Comparison of ENCODE assay signal across 8 mouse cellular contexts in genomic region chr3:58636406-58637295, GRCm38 (mm10). TPM values are rescaled to one million over a fixed set of nuclear protein-coding genes. Genes with fewer than 3 reads are reported as not detected.
DNase-seq lines count a peak whose midpoint lies in the region; ATAC-seq and TF ChIP-seq lines count a peak whose summit lies in the region.

Gene Erich6 (minus strand): TSS chr3:58637207.

- no peaks in the 10 kb centered on the region for H3K4me1 ChIP-seq in CH12.LX (ENCODE audit: control insufficient read depth in 1 of 2, insufficient read depth in 2 of 2)
- no peaks in the 10 kb centered on the region; the same call in 1 of the 2 replicates for H3K4me1 ChIP-seq in embryonic facial prominence, embryonic 14.5 days (ENCODE audit: control insufficient read depth, insufficient read depth, low read length)

- peak within 1 kb of the TSS; percentile 90 for H3K4me2 ChIP-seq in CH12.LX (ENCODE audit: insufficient read depth, low read depth, poor library complexity, severe bottlenecking)
- H3K4me2 ChIP-seq in embryonic facial prominence, embryonic 14.5 days (ENCODE audit: low read depth, low read length) = peak within 1 kb of the TSS; percentile 96

- peak; percentile 11 for DNase-seq in CH12.LX (ENCODE audit: extremely low read depth)
- peak; percentile 50 for DNase-seq in adrenal gland, postnatal 25 days
- DNase-seq in embryonic facial prominence, embryonic 14.5 days (ENCODE audit: low spot score) = peak; percentile 73
- peak; percentile 11 to 21 for DNase-seq in heart, postnatal 14 days
- DNase-seq in layer of hippocampus, postnatal 25 days (ENCODE audit: extremely low spot score in 1 of 2, low spot score in 1 of 2) = peak; percentile 3 to 11
- peak; percentile 25 for DNase-seq in lung, postnatal 10 days
- peak; percentile 13 for DNase-seq in ovary, postnatal 14 days (ENCODE audit: low spot score)

- H3K4me3 ChIP-seq in CH12.LX (replicated peaks in 1 of 3; ENCODE audit: low read depth in 2 of 3, low read length in 2 of 3, poor library complexity in 1 of 3) = peak within 1 kb of the TSS; percentile 45 to 61 (median 49)
- H3K4me3 ChIP-seq in embryonic facial prominence, embryonic 14.5 days (ENCODE audit: low read depth, low read length) = peak within 1 kb of the TSS; percentile 53

- H3K9me3 ChIP-seq in CH12.LX (replicated peaks; ENCODE audit: low read length) = peaks cover 6% of the 10 kb centered on the region
- H3K9me3 ChIP-seq in embryonic facial prominence, embryonic 14.5 days (ENCODE audit: control insufficient read depth, low read length) = no peaks in the 10 kb centered on the region

- TF ChIP-seq EP300 in CH12.LX (IDR thresholded peaks at IDR 0.05; ENCODE audit: low read length) = no peak

- intact Hi-C loops in heart, postnatal 14 days (cut with DNase I) = no loop called here

- peak; percentile 89 for ATAC-seq in embryonic facial prominence, embryonic 14.5 days (ENCODE audit: low read depth)
- no peak for ATAC-seq in CD4-positive, CD25-positive, alpha-beta regulatory T cell, adult 4 months

- dilution Hi-C loops in CH12.LX (cut with MboI; ENCODE audit: extremely low pct_ligation_motif_present, extremely low pct_unique_long_range_greater_than_20kb, low sequenced_read_pairs) = no loop called here

- no peak within 1 kb of the TSS for H3K27ac ChIP-seq in CH12.LX (ENCODE audit: insufficient read depth, low read depth)
- no peak within 1 kb of the TSS for H3K27ac ChIP-seq in embryonic facial prominence, embryonic 14.5 days (replicated peaks; ENCODE audit: low read depth, low read length)

- under 1% methylated on average over 33 of the region's 34 CpGs for WGBS in embryonic facial prominence, embryonic 14.5 days

- in situ Hi-C loops in CH12.LX (cut with MboI; ENCODE audit: low pct_ligation_motif_present, low pct_unique_long_range_greater_than_20kb, low sequenced_read_pairs) = no loop called here

- H3K9ac ChIP-seq in CH12.LX (ENCODE audit: insufficient read depth, low read depth) = peak within 1 kb of the TSS; percentile 45
- peak within 1 kb of the TSS; percentile 65 for H3K9ac ChIP-seq in embryonic facial prominence, embryonic 14.5 days (ENCODE audit: low read depth, low read length)

- no peak for TF ChIP-seq RAD21 in CH12.LX (IDR thresholded peaks at IDR 0.05; ENCODE audit: low read depth, low read length)

- H3K27me3 ChIP-seq in CH12.LX (replicated peaks) = no peaks in the 10 kb centered on the region
- no peaks in the 10 kb centered on the region for H3K27me3 ChIP-seq in embryonic facial prominence, embryonic 14.5 days (replicated peaks; ENCODE audit: control insufficient read depth, insufficient read depth, low read length)

- no peak for TF ChIP-seq CTCF in CH12.LX (conservative IDR thresholded peaks at IDR 0.05 in 1 of 2, IDR thresholded peaks at IDR 0.05 in 1 of 2; ENCODE audit: low read depth in 2 of 2, low read length in 2 of 2)

- TF ChIP-seq POLR2A in CH12.LX (IDR thresholded peaks at IDR 0.05; ENCODE audit: low read depth, low read length) = peak; percentile 41; the same call in 1 of the 2 replicates

- no peaks in the 10 kb centered on the region for H3K36me3 ChIP-seq in CH12.LX (replicated peaks in 1 of 2; ENCODE audit: control insufficient read depth in 1 of 2, insufficient read depth in 1 of 2, low read length in 1 of 2)
- no peaks in the 10 kb centered on the region for H3K36me3 ChIP-seq in embryonic facial prominence, embryonic 14.5 days (ENCODE audit: control insufficient read depth, insufficient read depth, low read length)

- H3K79me2 ChIP-seq in CH12.LX (replicated peaks; ENCODE audit: control insufficient read depth, extremely low read depth, insufficient read depth, poor library complexity, severe bottlenecking) = no peaks in the 10 kb centered on the region

TF ChIP-seq in CH12.LX, 34 proteins besides CTCF, POLR2A, EP300 and RAD21:
- no peak for TF ChIP-seq TBP (conservative IDR thresholded peaks at IDR 0.05; ENCODE audit: low read depth, low read length)
- no peak for TF ChIP-seq ZKSCAN1 (IDR thresholded peaks at IDR 0.05; ENCODE audit: borderline replicate concordance, low read depth, low read length)
- no peak for TF ChIP-seq PAX5 (IDR thresholded peaks at IDR 0.05; ENCODE audit: low read length)
- no peak for TF ChIP-seq GABPA (IDR thresholded peaks at IDR 0.05; ENCODE audit: insufficient replicate concordance, low read depth, low read length)
- TF ChIP-seq BHLHE40 (IDR thresholded peaks at IDR 0.05; ENCODE audit: low read depth, low read length) = no peak
- TF ChIP-seq JUND (conservative IDR thresholded peaks at IDR 0.05; ENCODE audit: low read depth, low read length) = no peak
- TF ChIP-seq MAZ (IDR thresholded peaks at IDR 0.05; ENCODE audit: low read depth, low read length) = no peak
- no peak for TF ChIP-seq RCOR1 (conservative IDR thresholded peaks at IDR 0.05; ENCODE audit: low read depth, low read length)
- TF ChIP-seq ZMIZ1 (IDR thresholded peaks at IDR 0.05; ENCODE audit: low read depth, low read length) = no peak
- peak; percentile 2 for TF ChIP-seq TCF12 (IDR thresholded peaks at IDR 0.05; ENCODE audit: low read depth, low read length)
- TF ChIP-seq CHD2 (IDR thresholded peaks at IDR 0.05; ENCODE audit: low read length) = no peak
- no peak for TF ChIP-seq CHD1 (IDR thresholded peaks at IDR 0.05; ENCODE audit: low read depth, low read length)
- no peak for TF ChIP-seq SMC3 (IDR thresholded peaks at IDR 0.05; ENCODE audit: low read depth, low read length)
- TF ChIP-seq KAT2A (IDR thresholded peaks at IDR 0.05; ENCODE audit: insufficient replicate concordance, low read length) = no peak
- 0 out of 2 replicates have a peak, but pooled peaks have one; percentile 33 for TF ChIP-seq MYC (IDR thresholded peaks at IDR 0.05; ENCODE audit: low read depth, low read length)
- TF ChIP-seq E2F4 (IDR thresholded peaks at IDR 0.05; ENCODE audit: insufficient replicate concordance, low read depth, low read length) = no peak
- TF ChIP-seq JUN (IDR thresholded peaks at IDR 0.05; ENCODE audit: insufficient read depth, low read depth, low read length) = no peak
- TF ChIP-seq POLR2AphosphoS2 (IDR thresholded peaks at IDR 0.05; ENCODE audit: low read depth, low read length) = no peak
- TF ChIP-seq ZNF384 (IDR thresholded peaks at IDR 0.05; ENCODE audit: low read depth, low read length) = no peak
- no peak for TF ChIP-seq MEF2A (IDR thresholded peaks at IDR 0.05; ENCODE audit: borderline replicate concordance, low read depth, low read length)
- no peak for TF ChIP-seq HCFC1 (IDR thresholded peaks at IDR 0.05; ENCODE audit: low read depth, low read length)
- TF ChIP-seq IRF4 (IDR thresholded peaks at IDR 0.05; ENCODE audit: low read depth, low read length) = no peak
- peak; percentile 0; the same call in 1 of the 2 replicates for TF ChIP-seq SIN3A (IDR thresholded peaks at IDR 0.05; ENCODE audit: low read length)
- no peak for TF ChIP-seq UBTF (IDR thresholded peaks at IDR 0.05; ENCODE audit: low read depth, low read length)
- TF ChIP-seq ETS1 (conservative IDR thresholded peaks at IDR 0.05; ENCODE audit: low read depth, low read length) = no peak
- TF ChIP-seq ELF1 (IDR thresholded peaks at IDR 0.05; ENCODE audit: low read depth, low read length) = no peak
- 0 out of 2 replicates have a peak, but pooled peaks have one; percentile 42 for TF ChIP-seq NELFE (IDR thresholded peaks at IDR 0.05; ENCODE audit: low read depth, low read length)
- TF ChIP-seq MAFK (IDR thresholded peaks at IDR 0.05; ENCODE audit: insufficient replicate concordance, low read length) = no peak
- TF ChIP-seq ZC3H11A (IDR thresholded peaks at IDR 0.05; ENCODE audit: low read depth, low read length) = no peak
- no peak for TF ChIP-seq USF2 (conservative IDR thresholded peaks at IDR 0.05; ENCODE audit: low read depth, low read length)
- TF ChIP-seq MAX (IDR thresholded peaks at IDR 0.05; ENCODE audit: low read length) = no peak; the same call in 1 of the 2 replicates
- 0 out of 2 replicates have a peak, but pooled peaks have one; percentile 2 for TF ChIP-seq NRF1 (IDR thresholded peaks at IDR 0.05; ENCODE audit: low read depth, low read length)
- peak; percentile 55 for TF ChIP-seq MXI1 (IDR thresholded peaks at IDR 0.05; ENCODE audit: low read depth, low read length)
- no peak for TF ChIP-seq USF1 (IDR thresholded peaks at IDR 0.05; ENCODE audit: low read depth, low read length)

RNA-seq across cellular contexts. Expression of gene Erich6, which starts in this region (rescaled TPM):
- not detected in 2 replicates for total RNA-seq in CH12.LX (2012; rRNA removed)
- total RNA-seq in CH12.LX (2014; rRNA removed) = not detected in 2 replicates
- polyA plus RNA-seq in CH12.LX (2012; ENCODE audit: insufficient read length, low read depth) = 0.11 TPM in 1 of 2 replicates, not detected in the other
- total RNA-seq in adrenal gland, postnatal 25 days (2021) = not detected in 2 replicates
- 0.07 and 0.09 TPM in 2 replicates for polyA plus RNA-seq in embryonic facial prominence, embryonic 14.5 days (2014; fragmentation: Nextera tagmentation; extraction: Ambion mirVana)
- total RNA-seq in heart, postnatal 14 days (2021) = under 1 TPM in 1 of 2 experiments, not detected in 1; 0.10 TPM
- total RNA-seq in layer of hippocampus, postnatal 25 days (2021) = 1 to 10 TPM; 1.0 to 1.3 TPM
- polyA plus RNA-seq in CD4-positive, CD25-positive, alpha-beta regulatory T cell, adult 4 months (2017; shearing (Covaris generic)) = not detected

Comparison
In these comparisons a context has a peak if more than half of its experiments do, and no peak if none do; other contexts are left out.
1. Peak in DNase-seq, H3K4me3 ChIP-seq, H3K9ac ChIP-seq and H3K4me2 ChIP-seq in CH12.LX; RNA of the gene not detected or under 1 TPM.
2. Peak in DNase-seq in adrenal gland, postnatal 25 days; RNA of the gene not detected or under 1 TPM.
3. Peak in DNase-seq, ATAC-seq, H3K4me3 ChIP-seq, H3K9ac ChIP-seq and H3K4me2 ChIP-seq in embryonic facial prominence, embryonic 14.5 days; RNA of the gene not detected or under 1 TPM.
4. Peak in DNase-seq in heart, postnatal 14 days; RNA of the gene not detected or under 1 TPM.
5. DNase-seq: peak in every context shown above with its lines; median percentile 73 in embryonic facial prominence, embryonic 14.5 days; 50 in adrenal gland, postnatal 25 days; 25 in lung, postnatal 10 days; 16 in heart, postnatal 14 days; 13 in ovary, postnatal 14 days; 11 in CH12.LX; 7 in layer of hippocampus, postnatal 25 days.